Mouse (Mus musculus) forebrain, embryonic 12.5 days (tissue): Measurements from ENCODE around the gene Slc39a11. TPM values are rescaled to one million over a fixed set of nuclear protein-coding genes. Genes with fewer than 3 reads are reported as not detected.

Experiments
- ATAC-seq: fragments of 200-750 bp; cut with Nextera tagmentation; 2 replicates; pipeline ENCODE4 v1.8.0; 2017; ENCODE audit warnings: moderate TSS enrichment; ENCODE audit not compliant: low FRiP score
- H3K27ac ChIP-seq: fragments of 300-500 bp; sonication (generic); 2 replicates; pipeline ENCODE4 v1.5.1; 2016; ENCODE audit warnings: mild to moderate bottlenecking
- H3K27me3 ChIP-seq: fragments of 300-500 bp; sonication (generic); 2 replicates; pipeline ENCODE4 v1.6.1; 2016; ENCODE audit warnings: mild to moderate bottlenecking
- H3K36me3 ChIP-seq: fragments of 300-500 bp; sonication (generic); replicated peaks from 2 replicates; pipeline ENCODE4 v1.6.1; 2016; ENCODE audit warnings: mild to moderate bottlenecking
- H3K4me1 ChIP-seq: fragments of 300-500 bp; sonication (generic); 2 replicates; pipeline ENCODE4 v1.6.1; 2016
- H3K4me2 ChIP-seq: fragments of 300-500 bp; sonication (generic); 2 replicates; pipeline ENCODE4 v1.6.1; 2016; ENCODE audit warnings: mild to moderate bottlenecking, moderate library complexity
- H3K4me3 ChIP-seq: fragments of 300-500 bp; sonication (generic); replicated peaks from 2 replicates; pipeline ENCODE4 v1.5.1; 2016; ENCODE audit warnings: mild to moderate bottlenecking
- H3K9ac ChIP-seq: fragments of 300-500 bp; sonication (generic); 2 replicates; pipeline ENCODE4 v1.6.1; 2016; ENCODE audit warnings: mild to moderate bottlenecking
- H3K9me3 ChIP-seq: fragments of 300-500 bp; sonication (generic); 2 replicates; pipeline ENCODE4 v1.6.1; 2016
- WGBS: fragments of 180-500 bp; shearing (Covaris S2); methylation state at CpG from one replicate; pipeline ENCODE4 v1.1.7; 2016; 5-methylcytosine and 5-hydroxymethylcytosine counted together
- polyA plus RNA-seq: library from polyadenylated mRNA; unstranded; fragments of >200 nt; fragmentation: Nextera tagmentation; extraction: Ambion mirVana; gene quantifications from 2 replicates; pipeline ENCODE4 v1.2.1, GENCODE M21; 2016

Slc39a11 gene
- polyA plus RNA-seq, 1 experiment from 2014 or later = 25.1 TPM

- Histone ChIP-seq H3K4me3 (no peak overlapping the region), H3K4me1 (peaks cover 22% of the 10 kb centered on the region), H3K9me3 (no peaks in the 10 kb centered on the region), H3K36me3 (no peaks in the 10 kb centered on the region), H3K9ac (no peak overlapping the region), H3K27ac (peak overlapping the region; percentile 44), H3K4me2 (no peak overlapping the region), H3K27me3 (no peaks in the 10 kb centered on the region)
- 54% methylated on average over 4 of the region's 4 CpGs for WGBS
- ATAC-seq = peak; percentile 36; the same call in 1 of the 2 replicates
Observed at GRCm38 (mm10) chr11:113266706-113267105, 383.2 kb downstream of the Slc39a11 start.

- 83% methylated on average over 3 of the region's 3 CpGs for WGBS
- no peaks in the 10 kb centered on the region for H3K9me3 ChIP-seq
- ATAC-seq = no peak
- H3K9ac ChIP-seq = no peak overlapping the region
- H3K4me2 ChIP-seq = no peak overlapping the region
- no peak overlapping the region for H3K4me3 ChIP-seq
- no peak overlapping the region for H3K27ac ChIP-seq
- H3K36me3 ChIP-seq = no peaks in the 10 kb centered on the region
- peaks cover 24% of the 10 kb centered on the region for H3K4me1 ChIP-seq
- no peaks in the 10 kb centered on the region for H3K27me3 ChIP-seq
Observed at GRCm38 (mm10) chr11:113265567-113265966, 384.3 kb downstream of the Slc39a11 start.

- H3K27ac ChIP-seq = no peak overlapping the region
- WGBS = 78% methylated on average over 7 of the region's 7 CpGs
- ATAC-seq = no peak
- no peaks in the 10 kb centered on the region for H3K27me3 ChIP-seq
- no peak overlapping the region for H3K9ac ChIP-seq
- no peaks in the 10 kb centered on the region for H3K9me3 ChIP-seq
- H3K36me3 ChIP-seq = no peaks in the 10 kb centered on the region
- H3K4me2 ChIP-seq = no peak overlapping the region
- peaks cover 24% of the 10 kb centered on the region for H3K4me1 ChIP-seq
- H3K4me3 ChIP-seq = no peak overlapping the region
Observed at GRCm38 (mm10) chr11:113263971-113264370, 385.9 kb downstream of the Slc39a11 start.

GRCm38 (mm10) chr11:113262062-113262461, 387.8 kb downstream of the Slc39a11 start:
- peak overlapping the region; percentile 60 for H3K27ac ChIP-seq
- no peak overlapping the region for H3K9ac ChIP-seq
- peak; percentile 78 for ATAC-seq

GRCm38 (mm10) chr11:113261421-113261820, 388.5 kb downstream of the Slc39a11 start:
- no peaks in the 10 kb centered on the region for H3K36me3 ChIP-seq
- H3K9me3 ChIP-seq = no peaks in the 10 kb centered on the region
- H3K4me2 ChIP-seq = no peak overlapping the region
- H3K4me3 ChIP-seq = no peak overlapping the region
- H3K27me3 ChIP-seq = no peaks in the 10 kb centered on the region
- H3K4me1 ChIP-seq = peaks cover 19% of the 10 kb centered on the region
- 76% methylated on average over 4 of the region's 4 CpGs for WGBS
- no peak overlapping the region for H3K9ac ChIP-seq
- peak overlapping the region; percentile 60 for H3K27ac ChIP-seq
- no peak for ATAC-seq

More at GRCm38 (mm10) chr11:113262062-113262461, 387.8 kb downstream of the Slc39a11 start:
- whole genome bisulfite sequencing = 19% methylated on average over 8 of the region's 8 CpGs
- Histone ChIP-seq H3K9me3 (no peaks in the 10 kb centered on the region), H3K4me2 (peak overlapping the region; percentile 13; the same call in 1 of the 2 replicates), H3K4me3 (no peak overlapping the region), H3K27me3 (no peaks in the 10 kb centered on the region), H3K36me3 (no peaks in the 10 kb centered on the region), H3K4me1 (peaks cover 19% of the 10 kb centered on the region)

- no peak overlapping the region for H3K4me3 ChIP-seq
- H3K27me3 ChIP-seq = no peaks in the 10 kb centered on the region
- ATAC-seq = no peak
- H3K9me3 ChIP-seq = no peaks in the 10 kb centered on the region
- H3K9ac ChIP-seq = no peak overlapping the region
- H3K27ac ChIP-seq = 0 out of 2 replicates have a peak overlapping the region, but pooled peaks have one; percentile 19
- H3K4me1 ChIP-seq = peaks cover 30% of the 10 kb centered on the region
- no peak overlapping the region for H3K4me2 ChIP-seq
- WGBS = 76% methylated on average over 14 of the region's 14 CpGs
- H3K36me3 ChIP-seq = no peaks in the 10 kb centered on the region
Observed at GRCm38 (mm10) chr11:113259712-113260382, 390.0 kb downstream of the Slc39a11 start.

GRCm38 (mm10) chr11:113258016-113258415, 391.9 kb downstream of the Slc39a11 start:
- peaks cover 33% of the 10 kb centered on the region for H3K4me1 ChIP-seq
- no peak for ATAC-seq
- H3K9me3 ChIP-seq = no peaks in the 10 kb centered on the region
- no peak overlapping the region for H3K4me3 ChIP-seq
- H3K27me3 ChIP-seq = peaks cover 5% of the 10 kb centered on the region; the same call in 1 of the 2 replicates
- 87% methylated on average over 6 of the region's 6 CpGs for WGBS
- H3K36me3 ChIP-seq = no peaks in the 10 kb centered on the region
- no peak overlapping the region for H3K27ac ChIP-seq
- H3K4me2 ChIP-seq = no peak overlapping the region
- H3K9ac ChIP-seq = no peak overlapping the region

GRCm38 (mm10) chr11:113254653-113255052, 395.2 kb downstream of the Slc39a11 start:
- WGBS = 42% methylated on average over 6 of the region's 6 CpGs
- ATAC-seq = no peak

GRCm38 (mm10) chr11:113253169-113253568, 396.7 kb downstream of the Slc39a11 start:
- 91% methylated on average over 4 of the region's 4 CpGs for WGBS
- Histone ChIP-seq H3K36me3 (no peaks in the 10 kb centered on the region), H3K4me2 (no peak overlapping the region), H3K4me1 (peaks cover 19% of the 10 kb centered on the region), H3K27me3 (peaks cover 5% of the 10 kb centered on the region; the same call in 1 of the 2 replicates), H3K4me3 (no peak overlapping the region), H3K9ac (no peak overlapping the region), H3K27ac (no peak overlapping the region), H3K9me3 (no peaks in the 10 kb centered on the region)
- no peak for ATAC-seq

More at GRCm38 (mm10) chr11:113254653-113255052, 395.2 kb downstream of the Slc39a11 start:
- Histone ChIP-seq H3K4me2 (no peak overlapping the region), H3K27me3 (peaks cover 5% of the 10 kb centered on the region; the same call in 1 of the 2 replicates), H3K27ac (no peak overlapping the region), H3K9ac (no peak overlapping the region), H3K4me3 (no peak overlapping the region), H3K9me3 (no peaks in the 10 kb centered on the region), H3K36me3 (no peaks in the 10 kb centered on the region), H3K4me1 (peaks cover 16% of the 10 kb centered on the region)

GRCm38 (mm10) chr11:113251172-113251571, 398.7 kb downstream of the Slc39a11 start:
- ATAC-seq = no peak
- no peak overlapping the region for H3K27ac ChIP-seq
- no peak overlapping the region for H3K4me2 ChIP-seq
- H3K36me3 ChIP-seq = no peaks in the 10 kb centered on the region
- no peak overlapping the region for H3K9ac ChIP-seq
- peaks cover 5% of the 10 kb centered on the region; the same call in 1 of the 2 replicates for H3K27me3 ChIP-seq
- 92% methylated on average over 7 of the region's 7 CpGs for WGBS
- no peaks in the 10 kb centered on the region for H3K9me3 ChIP-seq
- H3K4me1 ChIP-seq = peaks cover 19% of the 10 kb centered on the region
- no peak overlapping the region for H3K4me3 ChIP-seq

- WGBS = 85% methylated on average over 9 of the region's 9 CpGs
- ATAC-seq = no peak
- no peak overlapping the region for H3K4me2 ChIP-seq
Observed at GRCm38 (mm10) chr11:113246475-113246874, 403.4 kb downstream of the Slc39a11 start.

GRCm38 (mm10) chr11:113245666-113246065, 404.2 kb downstream of the Slc39a11 start:
- WGBS = 82% methylated on average over 10 of the region's 10 CpGs
- H3K27ac ChIP-seq = no peak overlapping the region

More at GRCm38 (mm10) chr11:113246475-113246874, 403.4 kb downstream of the Slc39a11 start:
- no peak overlapping the region for H3K4me3 ChIP-seq
- H3K9ac ChIP-seq = no peak overlapping the region
- 0 out of 2 replicates have a peak, but pooled peaks cover 3% of the 10 kb centered on the region for H3K27me3 ChIP-seq
- no peaks in the 10 kb centered on the region for H3K36me3 ChIP-seq
- H3K9me3 ChIP-seq = no peaks in the 10 kb centered on the region
- H3K4me1 ChIP-seq = peaks cover 12% of the 10 kb centered on the region
- H3K27ac ChIP-seq = no peak overlapping the region

More at GRCm38 (mm10) chr11:113245666-113246065, 404.2 kb downstream of the Slc39a11 start:
- Histone ChIP-seq H3K9ac (no peak overlapping the region), H3K9me3 (no peaks in the 10 kb centered on the region), H3K4me1 (peaks cover 12% of the 10 kb centered on the region), H3K4me3 (no peak overlapping the region), H3K27me3 (0 out of 2 replicates have a peak, but pooled peaks cover 3% of the 10 kb centered on the region), H3K4me2 (no peak overlapping the region), H3K36me3 (no peaks in the 10 kb centered on the region)
- ATAC-seq = peak; percentile 53; the same call in 1 of the 2 replicates
